Comparison of ENCODE assay signal across 10 mouse cellular contexts in the genomic region with DNA sequence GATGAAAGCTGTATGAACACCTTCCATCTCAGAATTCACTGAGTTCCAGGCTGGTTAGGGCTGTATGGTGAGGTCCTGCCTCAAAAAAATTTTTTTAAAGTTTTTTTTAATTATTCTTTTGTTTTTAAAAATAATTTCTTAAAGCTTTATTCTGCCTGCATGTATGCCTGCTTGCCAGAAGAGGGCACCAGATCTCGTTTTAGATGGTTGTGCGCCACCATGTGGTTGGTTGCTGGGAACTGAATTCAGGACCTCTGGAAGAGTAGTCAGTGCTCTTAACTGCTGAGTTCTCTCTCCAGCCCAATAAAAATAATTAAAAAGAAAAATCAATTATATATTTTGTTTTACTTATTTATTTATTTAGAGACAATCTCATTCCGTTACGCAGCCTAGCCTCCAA. TPM values are rescaled to one million over a fixed set of nuclear protein-coding genes. Genes with fewer than 3 reads are reported as not detected.
DNase-seq lines count a peak whose midpoint lies in the region; ATAC-seq lines count a peak whose summit lies in the region.
"Had no signal": no experiment of that assay in that cellular context is flagged by ENCODE, and none has a peak within 500 bp of the region (broad histone marks: within the 10 kb centered on the region; RNA-seq: fewer than 3 reads in every experiment).

No protein-coding gene starts in this region.

- ATAC-seq in hindbrain, embryonic 14.5 days (ENCODE audit: low FRiP score): no peak
- no peak for ATAC-seq in hindbrain, embryonic 16.5 days
- ATAC-seq in erythroblast, adult 5-6 weeks (replicated peaks; ENCODE audit: low FRiP score, poor library complexity, severe bottlenecking): no peak

- no peak overlapping the region for H3K4me3 ChIP-seq in hindbrain, embryonic 14.5 days (replicated peaks; ENCODE audit: low read length)
- H3K4me3 ChIP-seq in hindbrain, embryonic 16.5 days (ENCODE audit: low read length): no peak overlapping the region
- H3K4me3 ChIP-seq: lung, embryonic 15.5 days had no signal

- peak; percentile 72 for DNase-seq in hindbrain, embryonic 14.5 days (ENCODE audit: low spot score)
- peak; percentile 76 for DNase-seq in CD4-positive helper T cell, adult 2 months (ENCODE audit: low read depth, low spot score)
- peak; percentile 80 for DNase-seq in adipocyte (ENCODE audit: low spot score)
- peak; percentile 55 for DNase-seq in embryo, embryonic 9.5 days (ENCODE audit: extremely low spot score)
- peak; percentile 39 to 73 for DNase-seq in layer of hippocampus, postnatal 25 days (ENCODE audit: extremely low spot score in 1 of 2, low spot score in 1 of 2)
- peak; percentile 70 for DNase-seq in right cerebral cortex, postnatal 14 days

- H3K9me3 ChIP-seq in hindbrain, embryonic 14.5 days (ENCODE audit: control insufficient read depth, low read length): no peaks in the 10 kb centered on the region
- no peaks in the 10 kb centered on the region for H3K9me3 ChIP-seq in hindbrain, embryonic 16.5 days (ENCODE audit: control insufficient read depth, low read length)
- H3K9me3 ChIP-seq: lung, embryonic 15.5 days had no signal

- H3K4me1 ChIP-seq in hindbrain, embryonic 14.5 days (replicated peaks; ENCODE audit: control insufficient read depth, insufficient read depth, low read length): no peaks in the 10 kb centered on the region
- H3K4me1 ChIP-seq in hindbrain, embryonic 16.5 days (ENCODE audit: control insufficient read depth, insufficient read depth, low read depth, low read length): no peaks in the 10 kb centered on the region
- H3K4me1 ChIP-seq: lung, embryonic 15.5 days had no signal

- H3K9ac ChIP-seq in hindbrain, embryonic 14.5 days: no peak overlapping the region
- no peak overlapping the region for H3K9ac ChIP-seq in hindbrain, embryonic 16.5 days (ENCODE audit: low read depth, low read length)
- H3K9ac ChIP-seq: lung, embryonic 15.5 days had no signal

- H3K36me3 ChIP-seq in hindbrain, embryonic 14.5 days (replicated peaks; ENCODE audit: control insufficient read depth, insufficient read depth): no peaks in the 10 kb centered on the region
- H3K36me3 ChIP-seq in hindbrain, embryonic 16.5 days (ENCODE audit: control insufficient read depth, insufficient read depth, low read length): no peaks in the 10 kb centered on the region
- H3K36me3 ChIP-seq: lung, embryonic 15.5 days had no signal

- H3K27me3 ChIP-seq in hindbrain, embryonic 14.5 days (ENCODE audit: control insufficient read depth, insufficient read depth, low read length): no peaks in the 10 kb centered on the region
- no peaks in the 10 kb centered on the region for H3K27me3 ChIP-seq in hindbrain, embryonic 16.5 days (replicated peaks; ENCODE audit: control insufficient read depth, insufficient read depth, low read length)

- H3K4me2 ChIP-seq in hindbrain, embryonic 14.5 days (replicated peaks): no peak overlapping the region
- H3K4me2 ChIP-seq in hindbrain, embryonic 16.5 days (ENCODE audit: low read length): no peak overlapping the region
- H3K4me2 ChIP-seq: lung, embryonic 15.5 days had no signal

- H3K27ac ChIP-seq in hindbrain, embryonic 14.5 days: no peak overlapping the region
- no peak overlapping the region for H3K27ac ChIP-seq in hindbrain, embryonic 16.5 days (ENCODE audit: low read depth, low read length)
- H3K27ac ChIP-seq: lung, embryonic 15.5 days had no signal

- WGBS in hindbrain, embryonic 14.5 days: 10% methylated on average over 4 of the region's 4 CpGs
- 4% methylated on average over 4 of the region's 4 CpGs for WGBS in hindbrain, embryonic 16.5 days

RNA-seq across cellular contexts. Expression of a gene that starts 11.8 kb away (rescaled TPM):
- polyA plus RNA-seq in hindbrain, embryonic 14.5 days (2014; fragmentation: Nextera tagmentation; extraction: Ambion mirVana): 25.2 and 25.5 TPM in 2 replicates
- 27.8 and 31.1 TPM in 2 replicates for polyA plus RNA-seq in hindbrain, embryonic 16.5 days (2015; fragmentation: Nextera tagmentation; extraction: Ambion mirVana)
- 10 to 100 TPM; 10.6 to 11.2 TPM for total RNA-seq in layer of hippocampus, postnatal 25 days (2021)
- 1.3 TPM in 1 of 2 replicates, not detected in the other for total RNA-seq in erythroblast, adult 5-6 weeks (2015; ENCODE audit: low replicate concordance)
- total RNA-seq in erythroblast, adult 5-6 weeks (2017; ENCODE audit: low replicate concordance): 0.84 TPM in 1 of 2 replicates, not detected in the other

RNA-seq across cellular contexts. Expression of a gene that starts 31.7 kb away (rescaled TPM):
- not detected in 2 replicates for polyA plus RNA-seq in hindbrain, embryonic 14.5 days (2014; fragmentation: Nextera tagmentation; extraction: Ambion mirVana)
- not detected in 2 replicates for polyA plus RNA-seq in hindbrain, embryonic 16.5 days (2015; fragmentation: Nextera tagmentation; extraction: Ambion mirVana)
- not detected for total RNA-seq in layer of hippocampus, postnatal 25 days (2021)
- total RNA-seq in erythroblast, adult 5-6 weeks (2015; ENCODE audit: low replicate concordance): 1.0 TPM in 1 of 2 replicates, not detected in the other
- total RNA-seq in erythroblast, adult 5-6 weeks (2017; ENCODE audit: low replicate concordance): not detected in 2 replicates
- polyA plus RNA-seq: frontal cortex, adult 2 months had no signal

RNA-seq across cellular contexts. Expression of a gene that starts 43.9 kb away (rescaled TPM):
- 52.0 and 55.1 TPM in 2 replicates for polyA plus RNA-seq in hindbrain, embryonic 14.5 days (2014; fragmentation: Nextera tagmentation; extraction: Ambion mirVana)
- 43.5 and 51.3 TPM in 2 replicates for polyA plus RNA-seq in hindbrain, embryonic 16.5 days (2015; fragmentation: Nextera tagmentation; extraction: Ambion mirVana)
- 10 to 100 TPM; 39.5 to 40.8 TPM for total RNA-seq in layer of hippocampus, postnatal 25 days (2021)
- not detected in 2 replicates for total RNA-seq in erythroblast, adult 5-6 weeks (2015; ENCODE audit: low replicate concordance)
- not detected in 2 replicates for total RNA-seq in erythroblast, adult 5-6 weeks (2017; ENCODE audit: low replicate concordance)

RNA-seq across cellular contexts. Expression of a gene that starts 45.2 kb away (rescaled TPM):
- 178 and 201 TPM in 2 replicates for polyA plus RNA-seq in hindbrain, embryonic 14.5 days (2014; fragmentation: Nextera tagmentation; extraction: Ambion mirVana)
- 150 and 176 TPM in 2 replicates for polyA plus RNA-seq in hindbrain, embryonic 16.5 days (2015; fragmentation: Nextera tagmentation; extraction: Ambion mirVana)
- total RNA-seq in layer of hippocampus, postnatal 25 days (2021): 10 to 100 TPM; 57.9 to 64.0 TPM
- total RNA-seq in erythroblast, adult 5-6 weeks (2015; ENCODE audit: low replicate concordance): not detected in 2 replicates
- not detected in 2 replicates for total RNA-seq in erythroblast, adult 5-6 weeks (2017; ENCODE audit: low replicate concordance)

RNA-seq across cellular contexts. Expression of a gene that starts 49.6 kb away (rescaled TPM):
- 0.21 TPM in 1 of 2 replicates, not detected in the other for polyA plus RNA-seq in hindbrain, embryonic 14.5 days (2014; fragmentation: Nextera tagmentation; extraction: Ambion mirVana)
- 0.11 and 0.20 TPM in 2 replicates for polyA plus RNA-seq in hindbrain, embryonic 16.5 days (2015; fragmentation: Nextera tagmentation; extraction: Ambion mirVana)
- total RNA-seq in layer of hippocampus, postnatal 25 days (2021): 1 to 10 TPM; 5.0 to 5.5 TPM
- total RNA-seq in erythroblast, adult 5-6 weeks (2015; ENCODE audit: low replicate concordance): not detected in 2 replicates
- not detected in 2 replicates for total RNA-seq in erythroblast, adult 5-6 weeks (2017; ENCODE audit: low replicate concordance)
- polyA plus RNA-seq: lung, embryonic 15.5 days had no signal

Comparison
In these comparisons a context has a peak if more than half of its experiments do, and no peak if none do; other contexts are left out.
1. RNA of a gene that starts 11.8 kb away (total RNA-seq): 10.6 to 11.2 TPM in layer of hippocampus, postnatal 25 days; 0.84 to 1.3 TPM in erythroblast, adult 5-6 weeks; every median in the first group is over 4 times any median in the second.
2. RNA of a gene that starts 43.9 kb away (total RNA-seq): 39.5 to 40.8 TPM in layer of hippocampus, postnatal 25 days; not detected in erythroblast, adult 5-6 weeks; every median in the first group is over 10 times any median in the second.
3. Peak in every context shown above with its lines, with median percentiles within 50 percentile points of each other: DNase-seq.